Mouse (Mus musculus): ENCODE data around the gene Ccz1.
A peak's percentile ranks its signal among the peaks of the same experiment; 100 is the strongest.

Ccz1 gene

GRCm38 (mm10) chr5:143993849-143994248 is 20.8 kb downstream of the Ccz1 start:
- DNase-seq: no peak

- no peak for DNase-seq
Measured at GRCm38 (mm10) chr5:143993260-143993659, 21.4 kb downstream of the Ccz1 start.

- DNase-seq: no peak
Measured at GRCm38 (mm10) chr5:143992661-143993060, 22.0 kb downstream of the Ccz1 start.

GRCm38 (mm10) chr5:143990086-143990485 is 24.6 kb downstream of the Ccz1 start:
- no peak for DNase-seq

- DNase-seq: no peak
Measured at GRCm38 (mm10) chr5:143989046-143989445, 25.6 kb downstream of the Ccz1 start.

GRCm38 (mm10) chr5:143987596-143987995 is 27.1 kb downstream of the Ccz1 start:
- no peak for DNase-seq

- no peak for DNase-seq
Measured at GRCm38 (mm10) chr5:143985381-143985780, 29.3 kb downstream of the Ccz1 start.

- no peak for DNase-seq
Measured at GRCm38 (mm10) chr5:143982361-143982760, 32.3 kb downstream of the Ccz1 start.

- DNase-seq: peak; percentile 19
Measured at GRCm38 (mm10) chr5:143980858-143981257, 33.8 kb downstream of the Ccz1 start.

GRCm38 (mm10) chr5:143976726-143977431 is 37.8 kb downstream of the Ccz1 start:
- DNase-seq: no peak

- DNase-seq: no peak
Measured at GRCm38 (mm10) chr5:143976232-143976631, 38.4 kb downstream of the Ccz1 start.

- DNase-seq: no peak
Measured at GRCm38 (mm10) chr5:143975631-143975933, 39.1 kb downstream of the Ccz1 start.

- peak; percentile 73 for DNase-seq
Measured at GRCm38 (mm10) chr5:143974931-143975630, 39.6 kb downstream of the Ccz1 start.

GRCm38 (mm10) chr5:143972628-143973027 is 42.0 kb downstream of the Ccz1 start:
- DNase-seq: no peak

GRCm38 (mm10) chr5:143966671-143967070 is 48.0 kb downstream of the Ccz1 start:
- DNase-seq: no peak

- DNase-seq: no peak
Measured at GRCm38 (mm10) chr5:143965586-143966345, 48.9 kb downstream of the Ccz1 start.

GRCm38 (mm10) chr5:143961176-143961575 is 53.5 kb downstream of the Ccz1 start:
- DNase-seq: no peak

- DNase-seq: no peak
Measured at GRCm38 (mm10) chr5:143959551-143959950, 55.1 kb downstream of the Ccz1 start.

GRCm38 (mm10) chr5:143957101-143957500 is 57.6 kb downstream of the Ccz1 start:
- no peak for DNase-seq

GRCm38 (mm10) chr5:143950016-143950415 is 64.7 kb downstream of the Ccz1 start:
- no peak for DNase-seq

GRCm38 (mm10) chr5:143948361-143948760 is 66.3 kb downstream of the Ccz1 start:
- no peak for DNase-seq

GRCm38 (mm10) chr5:143943231-143944125 is 71.2 kb downstream of the Ccz1 start:
- DNase-seq: no peak

GRCm38 (mm10) chr5:143941588-143941987 is 73.1 kb downstream of the Ccz1 start:
- DNase-seq: no peak

All from embryo, embryonic 11 days (tissue).